Mouse (Mus musculus) kidney, postnatal 14 days (tissue): Measurements from ENCODE around the gene Spryd3.
"Not testable (repeated sequence)": the region's sequence is repeated elsewhere in the genome, so short reads cannot be mapped to it uniquely, and the experiment has no call there.

Experiments used
- DNase-seq: peaks from one replicate; pipeline ENCODE4 v3.0.0; 2022; ENCODE audit warnings: mixed read lengths

Gene Spryd3

DNA sequence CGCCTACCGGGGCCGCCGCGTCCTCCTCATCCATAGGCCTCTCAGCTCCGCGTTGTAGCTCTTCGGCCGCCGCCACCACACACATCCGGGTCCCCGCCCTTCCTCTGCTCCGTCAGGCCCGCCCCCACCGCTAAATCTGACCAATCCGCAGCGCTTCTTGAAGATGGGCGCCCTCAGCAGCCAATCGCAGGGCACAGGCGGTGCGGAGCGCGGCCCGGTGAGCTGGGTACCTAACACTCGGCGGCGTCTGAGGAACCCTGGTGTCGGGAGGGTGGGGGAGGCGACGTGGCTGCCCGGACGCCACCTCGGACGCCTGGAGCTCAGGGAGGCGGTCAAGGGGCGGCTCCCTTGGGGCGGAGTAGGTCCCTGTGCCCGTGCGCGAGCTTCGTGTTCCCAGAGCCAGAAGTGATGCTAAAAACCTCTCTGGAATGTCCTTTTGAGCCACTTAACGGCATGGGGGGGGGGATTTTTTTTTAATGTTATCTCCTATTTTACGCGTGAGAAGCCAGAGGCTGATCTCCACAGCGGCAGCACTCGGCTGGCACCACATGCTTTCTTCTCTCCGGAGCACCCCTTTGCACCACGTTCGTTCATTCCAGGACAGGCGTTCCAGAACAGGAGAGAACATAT is at the start of gene Spryd3:
TSS of gene Spryd3 (minus strand) at position 106 of the 630 bp plus-strand sequence.
- peak; percentile 98 for DNase-seq

DNA sequence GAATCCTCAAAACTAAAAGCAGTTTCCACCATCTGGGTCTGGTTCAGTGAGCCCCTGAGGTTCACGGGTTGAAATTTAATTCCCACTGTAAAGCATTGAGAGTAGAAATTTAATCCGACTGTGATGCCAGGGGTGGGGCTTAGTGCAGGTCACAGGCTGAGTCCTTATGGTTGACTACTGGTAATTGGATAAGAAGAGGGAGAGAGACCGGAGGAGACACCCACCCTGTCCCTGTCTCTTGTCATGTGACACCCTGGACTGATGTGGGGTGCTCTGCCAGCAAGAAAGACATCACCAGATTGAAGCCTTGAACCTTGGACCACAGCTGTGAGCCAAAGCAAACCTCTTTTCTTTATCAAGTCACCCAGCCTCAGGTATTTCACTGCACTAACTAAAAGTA is 47.0 kb upstream of the Spryd3 start:
- DNase-seq = peak; percentile 76

DNA sequence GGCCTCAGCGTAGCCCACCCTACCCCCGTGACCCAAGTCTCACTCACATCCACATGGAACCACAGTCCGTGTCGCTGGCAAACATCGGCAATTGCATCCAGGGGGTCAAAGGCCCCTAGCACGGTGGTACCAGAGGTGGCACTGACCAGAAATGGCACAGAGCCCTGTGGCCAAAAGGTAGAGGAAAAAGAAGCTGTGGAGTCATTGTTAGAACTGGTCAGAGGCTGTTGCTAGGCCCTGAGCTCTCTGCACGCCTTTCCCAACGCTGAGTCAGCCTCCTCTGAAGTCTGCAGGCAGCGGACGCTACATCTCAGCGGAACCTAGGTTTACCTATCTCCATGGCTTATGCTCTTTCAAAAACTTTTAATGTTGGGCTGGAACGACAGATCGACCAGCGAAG is 43.9 kb upstream of the Spryd3 start:
- DNase-seq = no peak

DNA sequence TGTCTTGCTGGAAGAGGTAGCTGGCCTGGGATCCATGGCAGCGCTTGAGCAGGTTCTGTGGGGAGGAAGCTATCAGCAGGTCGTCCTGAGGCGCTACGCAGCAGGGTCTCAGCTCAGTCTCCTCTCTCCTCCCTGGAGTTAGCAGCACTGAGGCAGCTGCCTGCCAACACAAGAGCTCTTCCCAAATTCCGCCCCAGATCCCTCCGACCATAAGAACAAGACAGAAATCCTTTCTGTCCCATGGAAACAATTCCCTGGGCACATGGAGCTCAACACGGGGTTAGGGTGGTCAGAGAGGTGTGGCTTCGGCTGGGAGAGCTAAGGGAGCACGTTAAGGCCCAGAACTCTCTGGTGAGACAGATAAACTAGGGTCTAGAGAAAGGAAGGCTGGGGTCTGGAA is 43.1 kb upstream of the Spryd3 start:
- no peak for DNase-seq

DNA sequence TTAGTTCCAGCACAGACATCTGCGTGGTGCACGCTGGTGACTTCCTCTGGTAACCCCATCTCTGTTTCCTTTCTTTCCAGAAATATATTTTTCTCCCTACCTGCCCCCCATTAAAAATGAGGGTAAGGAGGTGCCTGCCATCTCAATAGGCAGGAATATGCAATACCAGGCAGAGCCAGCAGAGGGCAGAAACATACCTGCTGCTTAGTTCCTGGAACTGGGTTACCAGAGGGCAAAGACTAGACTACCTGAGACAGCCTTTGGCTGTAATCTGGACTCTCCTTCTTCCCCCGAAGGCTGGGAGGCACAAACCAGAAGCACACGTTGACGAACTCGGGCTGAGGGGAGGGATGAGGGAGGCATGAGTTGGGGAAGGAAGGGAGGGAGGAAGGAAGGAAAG is 42.2 kb upstream of the Spryd3 start:
- peak; percentile 89 for DNase-seq

DNA sequence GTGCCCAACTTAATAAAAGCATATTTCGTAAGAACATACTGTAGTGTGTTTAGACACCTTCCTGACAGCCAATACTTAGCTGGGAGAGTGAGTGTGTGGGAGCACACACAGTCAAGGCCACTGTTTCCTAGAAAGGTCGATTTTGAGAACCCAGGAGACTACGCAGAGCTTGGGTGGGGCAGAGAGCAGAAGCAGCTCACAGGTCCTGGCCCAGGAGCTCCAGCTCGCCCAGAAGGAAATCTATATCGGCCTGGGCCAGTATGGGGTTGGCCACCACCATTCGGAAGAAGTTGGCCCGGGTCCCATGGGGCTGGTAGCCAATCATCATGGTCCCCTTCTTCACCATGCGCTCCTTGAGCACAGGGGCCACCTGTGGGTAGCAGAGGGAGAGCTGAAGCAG is 41.4 kb upstream of the Spryd3 start:
- no peak for DNase-seq

DNA sequence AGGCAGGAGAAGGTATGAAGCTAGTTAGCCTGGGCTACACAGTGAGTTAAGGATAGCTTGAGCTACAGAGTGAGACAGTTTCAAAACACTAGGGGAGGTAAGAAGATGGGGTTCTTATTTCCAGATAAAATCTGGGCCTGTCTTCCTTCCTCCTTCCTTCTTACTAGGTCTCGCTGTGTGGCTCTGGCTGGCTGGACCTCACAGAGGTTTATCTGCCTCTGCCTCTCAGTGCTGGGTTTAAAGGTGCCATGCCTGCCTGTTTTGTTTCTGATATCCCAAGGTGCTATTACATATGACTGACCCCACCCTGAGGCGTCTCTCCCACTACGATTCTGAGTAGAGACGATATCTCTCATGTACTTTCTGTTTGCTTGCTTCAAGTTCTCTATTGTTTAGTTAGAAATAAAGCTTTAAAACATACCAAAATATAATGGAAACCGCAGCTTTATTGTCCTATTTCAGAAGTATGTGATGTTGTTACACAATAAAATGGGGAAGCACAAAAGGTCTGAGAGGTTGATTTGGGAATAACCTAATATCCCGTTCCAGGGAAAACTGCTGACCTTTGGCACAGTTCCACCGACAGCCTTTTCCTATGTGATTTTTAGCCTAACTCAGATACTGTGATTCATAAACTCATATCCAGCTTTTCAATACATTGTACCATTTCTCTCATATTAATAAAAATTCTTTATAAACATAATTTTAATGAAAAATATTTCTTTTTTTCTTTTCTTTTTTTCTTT is 40.7 kb upstream of the Spryd3 start:
- DNase-seq = peak; percentile 56

DNA sequence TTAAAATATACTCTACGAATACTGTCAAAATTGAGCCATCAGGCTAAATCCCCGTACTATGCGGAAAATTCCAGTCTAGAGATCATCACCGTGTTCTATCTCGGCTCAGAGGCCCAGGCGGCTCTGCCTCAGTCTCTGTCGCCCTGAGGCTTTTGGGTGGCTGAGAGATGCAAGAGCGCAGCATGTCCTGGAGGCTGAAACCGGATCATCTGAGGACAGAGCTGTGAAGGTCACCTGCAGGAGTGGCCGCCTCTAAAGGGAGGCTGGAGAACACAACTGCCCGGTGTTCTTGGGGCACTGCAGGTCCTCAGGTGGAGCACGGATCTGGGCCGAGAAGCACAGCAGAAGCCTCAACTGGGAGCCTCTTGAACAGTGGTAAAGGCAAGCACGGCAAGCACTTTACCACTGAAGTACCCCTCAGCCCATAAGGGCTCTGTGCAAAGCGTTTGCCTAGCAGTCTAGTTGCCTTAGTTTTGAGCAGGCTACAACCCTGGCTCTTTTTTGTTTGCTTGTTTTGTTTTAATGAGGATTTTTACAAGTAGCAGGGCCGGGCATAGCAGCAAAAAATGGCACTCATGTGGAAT is 39.8 kb upstream of the Spryd3 start:
- no peak for DNase-seq

DNA sequence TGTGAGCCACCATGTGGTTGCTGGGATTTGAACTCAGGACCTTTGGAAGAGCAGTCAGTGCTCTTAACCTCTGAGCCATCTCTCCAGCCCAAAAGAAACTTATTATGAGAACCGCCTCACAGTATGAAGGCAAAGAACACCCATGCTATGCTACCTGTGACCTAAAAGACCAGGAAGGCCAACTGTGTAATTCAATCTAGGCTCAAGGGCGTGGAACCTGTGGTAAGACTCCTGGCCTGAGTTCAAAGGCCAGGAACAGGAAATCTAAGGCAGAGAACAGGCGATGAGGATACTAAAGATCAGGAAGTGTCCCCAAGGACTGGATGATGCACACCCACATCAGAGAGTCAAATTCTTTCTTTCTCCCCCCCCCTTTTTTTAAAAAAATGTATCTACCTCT is 37.5 kb upstream of the Spryd3 start:
- DNase-seq = no peak

DNA sequence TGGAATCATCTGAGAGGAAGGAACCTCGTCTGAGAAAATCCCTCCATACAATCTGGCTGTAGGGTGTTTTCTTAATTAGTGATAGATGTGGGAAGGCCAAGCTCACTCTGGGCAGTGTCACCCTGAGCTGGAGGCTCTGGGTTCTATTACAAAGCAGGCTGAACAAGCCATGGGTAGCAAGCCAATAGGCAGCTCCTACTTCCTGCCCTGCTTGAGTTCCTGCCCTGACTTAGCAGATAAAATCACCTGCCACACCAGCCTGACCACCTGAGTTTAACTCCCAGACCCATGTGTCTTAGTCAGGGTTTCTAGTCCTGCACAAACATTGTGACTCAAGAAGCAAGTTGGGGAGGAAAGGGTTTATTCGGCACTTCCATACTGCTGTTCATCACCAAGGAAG is 33.0 kb upstream of the Spryd3 start:
- no peak for DNase-seq

DNA sequence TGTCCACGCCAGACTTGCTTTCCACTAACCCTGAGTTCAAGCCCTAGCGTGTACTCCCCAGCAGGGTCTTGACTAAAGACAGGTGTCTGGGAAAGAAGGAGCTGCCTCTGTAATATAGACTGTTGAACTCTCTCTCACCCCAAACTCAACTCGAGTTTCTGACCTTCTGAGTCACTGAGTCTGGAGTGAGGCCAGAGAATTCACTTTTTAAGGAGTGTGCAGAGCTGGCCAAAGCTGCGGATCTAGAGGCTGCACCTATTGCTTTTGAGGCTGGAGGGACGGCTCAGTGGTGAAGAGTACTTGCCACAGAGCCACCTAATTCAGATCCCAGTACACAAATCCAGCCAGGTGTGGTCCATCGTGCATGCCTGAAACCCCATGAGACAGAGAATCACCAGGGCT is 31.6 kb upstream of the Spryd3 start:
- DNase-seq = no peak

DNA sequence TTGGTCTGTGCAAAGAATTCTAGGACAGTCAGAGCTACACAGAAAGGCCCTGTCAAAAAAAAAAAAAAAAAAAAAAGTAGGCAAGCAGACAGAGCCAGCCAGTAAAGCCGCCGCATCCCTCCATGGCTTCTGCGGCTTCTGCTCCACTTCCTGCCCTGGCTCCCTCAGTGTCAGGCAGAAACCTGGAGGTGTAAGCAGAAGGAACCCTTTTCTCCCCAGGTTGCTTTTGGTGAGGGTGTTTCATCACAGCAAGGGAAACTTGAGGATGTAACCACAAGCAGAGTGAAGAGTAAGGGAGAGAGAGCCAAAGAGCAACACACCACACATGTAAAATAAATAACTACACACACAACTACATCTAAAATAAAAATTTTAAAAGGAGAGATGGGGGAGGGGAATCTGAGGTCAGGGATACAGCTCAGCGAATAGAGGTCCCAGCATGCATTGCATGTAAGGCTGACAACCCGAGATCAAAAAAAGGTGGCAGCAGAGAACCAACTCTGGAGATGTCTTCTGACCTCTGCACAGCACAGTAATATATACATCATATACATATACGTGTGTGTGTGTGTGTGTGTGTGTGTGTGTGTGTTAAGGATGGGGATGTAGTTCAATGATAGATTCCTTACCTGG is 29.6 kb upstream of the Spryd3 start:
- no peak for DNase-seq

DNA sequence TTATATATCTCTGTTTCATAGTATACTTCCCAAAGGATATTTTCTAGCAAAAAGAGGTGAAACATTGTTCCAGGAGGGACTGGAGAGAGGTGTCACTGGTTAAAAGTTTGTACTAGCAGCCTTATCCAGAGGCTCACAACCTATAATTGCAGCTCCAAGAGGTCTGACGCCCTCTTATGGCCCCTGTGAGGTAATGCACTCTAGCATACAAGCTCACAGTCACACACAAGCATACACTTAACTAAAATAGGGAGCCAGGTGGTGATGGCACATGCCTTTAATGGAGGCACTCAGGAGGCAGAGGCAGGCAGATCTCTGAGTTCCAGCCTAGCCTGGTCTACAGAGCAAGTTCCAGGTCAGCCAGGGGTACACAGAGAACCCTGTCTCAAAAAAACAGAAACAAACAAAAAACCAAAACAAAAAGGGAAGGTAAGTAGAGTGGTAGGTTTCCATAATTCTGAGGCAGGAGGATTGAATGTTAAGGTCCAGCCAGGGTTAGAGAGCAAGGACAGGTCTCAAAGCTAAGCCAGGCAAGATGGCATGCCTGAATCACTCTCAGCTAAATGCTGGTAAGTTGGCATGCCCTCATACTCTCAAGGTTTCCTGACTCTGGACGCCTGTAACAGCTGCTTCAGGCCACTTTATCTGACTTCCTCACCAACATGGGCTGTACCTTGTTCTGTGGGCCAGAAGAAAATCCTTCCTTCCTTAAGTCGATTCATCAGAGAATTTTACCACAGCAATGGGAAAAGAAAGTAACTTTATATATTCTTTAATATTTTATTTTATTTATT is 28.1 kb upstream of the Spryd3 start:
- no peak for DNase-seq

DNA sequence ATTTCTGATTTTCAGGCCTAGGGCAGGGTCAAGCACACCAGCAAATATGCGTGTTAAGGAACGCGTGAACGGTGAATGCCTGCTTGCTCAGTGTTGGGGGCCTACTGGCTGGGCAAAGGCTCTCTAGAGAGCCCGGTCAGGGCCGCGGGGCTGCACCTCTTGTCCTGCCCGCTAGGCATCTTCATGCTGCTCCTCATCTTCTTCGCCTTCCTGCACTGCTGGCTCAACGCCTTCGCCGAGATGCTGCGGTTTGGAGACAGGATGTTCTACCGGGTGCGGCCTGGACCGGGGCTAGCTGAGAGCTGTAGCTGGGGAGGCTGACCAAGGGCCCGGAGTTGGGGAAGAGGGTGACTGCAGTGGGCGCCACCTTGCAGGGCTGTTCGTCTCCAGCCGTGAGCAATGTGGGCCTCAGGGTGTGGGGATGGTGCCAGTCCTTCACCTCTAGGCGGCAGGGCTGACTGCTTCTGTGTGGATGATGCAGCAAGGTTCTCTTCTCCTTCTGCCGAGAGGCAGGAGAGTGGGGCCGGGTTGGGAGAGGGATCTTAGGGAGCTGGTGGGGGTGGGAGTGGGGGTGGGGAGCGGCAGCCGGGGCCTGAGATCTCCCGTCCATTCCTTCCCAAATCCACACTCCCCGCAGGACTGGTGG is 24.5 kb upstream of the Spryd3 start:
- no peak for DNase-seq

DNA sequence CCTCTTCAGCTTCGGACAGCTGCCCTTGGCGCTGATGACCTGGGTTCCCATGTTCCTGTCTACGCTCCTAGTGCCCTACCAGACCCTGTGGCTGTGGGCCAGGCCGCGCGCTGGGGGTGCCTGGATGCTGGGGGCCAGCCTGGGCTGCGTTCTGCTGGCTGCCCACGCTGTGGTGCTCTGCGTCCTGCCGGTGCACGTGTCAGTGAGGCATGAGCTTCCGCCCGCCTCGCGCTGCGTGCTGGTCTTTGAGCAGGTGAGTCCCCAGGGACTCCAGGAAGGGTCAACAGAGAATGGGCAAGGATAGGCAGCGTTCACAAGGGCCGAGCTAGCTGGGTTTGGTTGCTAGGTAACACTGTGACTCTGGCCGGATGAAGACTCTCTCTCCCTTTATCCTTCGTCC is 20.8 kb upstream of the Spryd3 start:
- DNase-seq = no peak

DNA sequence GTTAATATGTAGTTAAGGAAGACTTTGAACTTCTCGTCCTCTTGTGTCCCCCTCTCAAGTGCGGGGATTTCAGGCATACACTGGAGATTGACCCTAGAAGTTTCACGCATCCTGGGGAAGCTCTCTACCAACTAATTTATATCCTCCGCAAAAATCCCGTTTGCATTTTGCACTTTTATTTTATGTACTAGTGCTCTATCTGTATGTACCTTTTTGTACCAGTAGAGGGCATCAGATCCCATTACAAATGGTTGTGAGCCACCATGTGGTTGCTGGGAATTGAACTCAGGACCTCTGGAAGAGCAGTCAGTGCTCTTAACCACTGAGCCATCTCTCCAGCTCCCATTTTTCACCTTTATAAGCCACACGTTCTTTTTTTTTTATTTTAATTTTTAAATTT is 19.0 kb upstream of the Spryd3 start:
- not testable (repeated sequence) for DNase-seq

DNA sequence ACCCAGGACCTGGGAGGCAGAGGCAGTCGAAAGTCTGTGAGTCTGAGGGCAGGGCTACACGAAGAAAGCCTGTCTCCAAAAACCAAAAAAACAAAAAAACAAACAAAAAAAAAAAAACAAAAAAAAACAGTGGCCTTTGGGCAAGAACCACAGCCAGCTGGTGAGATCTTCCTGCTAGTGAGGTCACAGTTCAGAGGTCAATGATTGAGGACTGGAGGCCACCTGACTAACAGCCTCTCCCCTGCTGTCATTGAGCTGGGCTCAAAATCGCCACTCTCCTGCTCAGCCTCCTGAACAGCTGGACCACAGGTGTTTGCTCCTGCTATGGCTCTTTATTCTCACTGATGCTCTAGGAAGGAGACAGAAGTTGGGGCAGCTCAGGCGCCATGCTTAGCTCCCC is 16.6 kb upstream of the Spryd3 start:
- no peak for DNase-seq

DNA sequence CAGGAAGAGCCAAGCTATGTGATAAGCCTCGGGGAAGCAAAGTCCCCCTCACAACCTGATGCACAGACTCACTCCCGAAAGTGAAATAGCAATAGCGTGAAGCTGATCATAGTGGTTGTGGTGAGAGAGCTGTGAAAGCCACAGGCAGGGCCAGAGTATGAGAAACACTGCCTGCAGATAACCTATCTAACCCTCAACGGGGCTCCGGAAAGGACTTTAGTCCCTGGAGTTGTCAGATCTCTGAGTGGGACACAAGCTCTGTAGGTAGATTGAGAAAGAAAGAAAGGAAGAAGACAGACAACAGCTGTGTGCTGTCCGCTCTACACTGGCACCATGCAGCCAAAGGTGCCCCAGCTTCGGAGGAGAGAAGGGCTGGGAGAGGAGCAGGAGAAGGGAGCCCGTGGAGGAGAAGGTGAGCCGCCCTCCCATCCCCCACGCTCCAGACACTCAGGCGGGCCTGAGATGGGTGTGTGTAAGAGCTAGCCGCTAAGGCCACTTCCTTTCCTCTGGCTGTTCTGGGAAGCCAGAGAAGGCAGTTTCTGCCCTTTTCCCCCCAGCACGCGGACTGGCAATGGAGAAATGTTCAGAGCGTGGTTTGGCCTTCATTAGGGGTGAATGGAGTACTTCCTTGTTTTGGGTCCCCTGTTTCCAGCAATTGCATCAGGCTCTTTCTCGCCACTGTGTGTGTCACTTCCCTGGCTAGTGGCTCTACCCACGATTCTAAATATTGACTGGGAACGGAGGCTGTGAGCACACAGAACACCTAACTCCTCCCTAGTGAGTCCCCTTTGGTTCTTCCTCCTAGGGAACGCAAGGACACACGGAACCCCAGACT is 14.5 kb upstream of the Spryd3 start, which contains the start of gene Soat2:
TSS of gene Soat2 (plus strand) at position 226 of the 835 bp plus-strand sequence.
- DNase-seq = peak; percentile 49

DNA sequence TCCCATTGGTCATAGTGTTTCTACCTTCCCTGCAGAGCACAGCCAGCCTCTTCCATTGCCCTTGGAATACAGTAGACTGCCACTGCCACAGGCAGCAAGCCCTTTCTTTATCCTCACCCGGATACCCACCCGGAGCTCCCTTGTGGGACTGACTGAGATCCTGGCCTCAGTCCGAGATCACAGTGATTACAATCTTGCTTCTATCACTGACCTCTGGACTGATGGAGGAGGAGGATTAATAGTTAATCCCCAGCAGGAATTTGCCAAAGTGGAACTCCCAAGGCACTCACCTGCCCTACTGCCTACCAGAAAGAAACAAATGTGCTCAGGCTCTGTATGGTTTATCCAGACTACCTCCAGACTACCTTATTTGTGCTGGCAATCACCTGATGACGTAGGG is 13.5 kb upstream of the Spryd3 start:
- peak; percentile 45 for DNase-seq

DNA sequence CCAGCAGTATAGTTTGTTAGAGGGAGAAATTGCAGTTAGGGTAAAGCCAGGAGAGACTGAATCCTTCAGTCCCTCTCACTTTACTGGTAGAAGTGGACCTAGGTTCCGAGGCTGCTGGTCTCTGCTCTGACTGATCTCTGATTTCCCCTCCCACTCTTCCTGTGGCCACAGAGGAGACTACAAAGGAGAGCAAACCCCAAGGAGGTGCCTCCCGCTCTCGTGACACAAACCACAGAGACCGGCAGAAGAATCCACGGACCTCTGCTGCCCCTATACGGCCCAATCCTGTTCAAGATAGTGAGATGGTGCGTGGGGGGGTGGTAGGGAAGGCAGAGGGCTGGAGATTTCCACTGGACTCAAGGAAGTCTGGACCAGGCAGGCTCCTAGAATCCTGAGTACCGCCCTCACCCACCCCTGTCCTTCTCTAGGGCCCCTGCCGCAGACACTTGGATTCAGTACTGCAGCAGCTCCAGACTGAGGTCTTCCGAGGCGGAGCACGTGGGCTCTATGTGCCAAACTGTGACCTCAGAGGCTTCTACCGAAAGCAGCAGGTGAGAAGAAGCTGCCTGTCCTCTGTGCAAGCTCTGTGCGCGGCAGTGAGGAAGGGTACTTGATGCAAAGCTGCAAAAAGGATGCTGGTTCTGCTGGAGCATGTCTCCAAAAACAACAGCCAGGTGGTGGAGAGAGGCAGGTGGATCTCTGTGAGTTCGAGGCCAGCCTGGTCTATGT is 11.8 kb upstream of the Spryd3 start:
- DNase-seq = no peak

DNA sequence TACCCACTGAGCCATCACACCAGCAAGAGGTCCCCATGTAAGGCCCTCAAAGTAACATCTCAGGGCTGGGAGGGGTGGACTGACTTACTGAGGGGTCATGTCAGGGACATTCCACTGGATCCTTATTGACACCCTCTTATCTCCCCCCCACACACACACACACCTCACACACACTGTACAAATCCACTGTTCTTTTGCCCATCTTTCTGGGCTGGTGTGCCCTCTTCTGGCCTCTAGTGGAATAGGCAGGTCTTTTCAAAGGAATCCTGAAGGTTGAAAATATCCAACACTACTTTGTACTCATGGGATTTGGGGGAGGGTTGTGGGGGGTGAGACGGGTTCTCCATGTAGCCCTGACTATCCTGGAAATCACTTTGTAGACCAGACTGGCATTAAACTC is 10.8 kb upstream of the Spryd3 start:
- DNase-seq = peak; percentile 56
